Mouse (Mus musculus) left cerebral cortex, postnatal 14 days (tissue): ENCODE results near the gene Atp5e. TPM values are rescaled to one million over a fixed set of nuclear protein-coding genes. Genes with fewer than 3 reads are reported as not detected.

Experiments used
- DNase-seq, 2 experiments: peaks; one replicate each; pipeline ENCODE4 v3.0.0; 2021 to 2022; ENCODE audit warnings: low spot score in 2 of 2, mixed read lengths in 1 of 2
- intact Hi-C: fragments of 180-260 bp; cut with DNase I; formaldehyde crosslinking; loops from one replicate; pipeline ENCODE4 v1.15.1; 2025
- total RNA-seq, 2 experiments: library from RNA; stranded (reverse); gene quantifications; 2 replicates each; pipeline ENCODE4 v1.2.3; 2021

Atp5e gene
- total RNA-seq, 2 experiments from 2014 or later = 329 to 340 TPM

- intact Hi-C loops = no loop called here
- DNase-seq = no peak
Measured at GRCm38 (mm10) chr2:174428076-174428835, 35.6 kb downstream of the Atp5e start.

- no peak for DNase-seq
- intact Hi-C loops = no loop called here
Measured at GRCm38 (mm10) chr2:174426856-174427255, 37.0 kb downstream of the Atp5e start.

- intact Hi-C loops = no loop called here
- no peak for DNase-seq
Measured at GRCm38 (mm10) chr2:174424301-174425085, 39.4 kb downstream of the Atp5e start.

- intact Hi-C loops = no loop called here
- no peak for DNase-seq
Measured at GRCm38 (mm10) chr2:174421107-174421506, 42.8 kb downstream of the Atp5e start.

- peak; percentile 94 to 95 for DNase-seq
- intact Hi-C loops = loop anchor here (5.0 kb wide), 1 partner anchor 74 kb away; no protein-coding TSS in a partner anchor
Measured at GRCm38 (mm10) chr2:174415731-174416310, 48.1 kb downstream of the Atp5e start, which contains the start of gene Nelfcd. Gene Nelfcd, plus strand, starts transcription at chr2:174415804.

GRCm38 (mm10) chr2:174415001-174415730 is 48.7 kb downstream of the Atp5e start:
- DNase-seq = no peak
- intact Hi-C loops = loop anchor here (5.0 kb wide), 1 partner anchor 73 kb away; no protein-coding TSS in a partner anchor

GRCm38 (mm10) chr2:174413127-174413526 is 50.8 kb downstream of the Atp5e start:
- intact Hi-C loops = no loop called here

More at GRCm38 (mm10) chr2:174413127-174413526, 50.8 kb downstream of the Atp5e start:
- no peak for DNase-seq

Other genes starting within 250 kb of the Atp5e start
- gene Gnas, start 179.8 kb downstream of the Atp5e start, total RNA-seq = 1,000 to 10,000 TPM; 1,818 to 2,021 TPM
- gene Gm20721, start 117.4 kb downstream of the Atp5e start, total RNA-seq = 1 to 10 TPM; 2.3 to 2.7 TPM
- 10 to 100 TPM; 46.2 to 50.4 TPM for gene Nelfcd, start 48.3 kb downstream of the Atp5e start, total RNA-seq
- 10 to 100 TPM; 21.2 to 22.8 TPM for gene Ctsz, start 25.1 kb downstream of the Atp5e start, total RNA-seq
- under 1 TPM in 1 of 2 experiments, not detected in 1; 0.24 TPM for gene Tubb1, start 13.4 kb downstream of the Atp5e start, total RNA-seq
- gene Prelid3b, start 9.0 kb upstream of the Atp5e start, total RNA-seq = 10 to 100 TPM; 43.5 to 47.0 TPM
- gene Zfp831, start 179.4 kb upstream of the Atp5e start, total RNA-seq = 1 to 10 TPM; 8.6 to 8.8 TPM